Mouse (Mus musculus): ENCODE data around the gene Dpy19l2. TPM values are rescaled to one million over a fixed set of nuclear protein-coding genes. Genes with fewer than 3 reads are reported as not detected.

Dpy19l2 gene
- polyA plus RNA-seq, 1 experiment from 2014 or later = 0.48 TPM

GRCm38 (mm10) chr9:24513290-24514077, 182.6 kb downstream of the Dpy19l2 start:
- DNase-seq (ENCODE audit: low spot score) (no peak), ATAC-seq (ENCODE audit: low FRiP score) (no peak)
- H3K27me3 ChIP-seq (ENCODE audit: control insufficient read depth, insufficient read depth, low read length) = no peaks in the 10 kb centered on the region
- no peak overlapping the region for H3K4me3 ChIP-seq (replicated peaks; ENCODE audit: low read length)
- no peaks in the 10 kb centered on the region for H3K9me3 ChIP-seq (ENCODE audit: control insufficient read depth, low read length)
- H3K27ac ChIP-seq = no peak overlapping the region
- WGBS = 69% methylated on average over 9 of the region's 9 CpGs
- no peak overlapping the region for H3K9ac ChIP-seq
- H3K36me3 ChIP-seq (replicated peaks; ENCODE audit: control insufficient read depth, insufficient read depth) = no peaks in the 10 kb centered on the region
- no peaks in the 10 kb centered on the region for H3K4me1 ChIP-seq (replicated peaks; ENCODE audit: control insufficient read depth, insufficient read depth, low read length)
- no peak overlapping the region for H3K4me2 ChIP-seq (replicated peaks)

GRCm38 (mm10) chr9:24512121-24512539, 184.0 kb downstream of the Dpy19l2 start:
- Histone ChIP-seq H3K4me3 (replicated peaks; ENCODE audit: low read length) (no peak overlapping the region), H3K36me3 (replicated peaks; ENCODE audit: control insufficient read depth, insufficient read depth) (no peaks in the 10 kb centered on the region), H3K27me3 (ENCODE audit: control insufficient read depth, insufficient read depth, low read length) (no peaks in the 10 kb centered on the region), H3K9ac (no peak overlapping the region), H3K4me1 (replicated peaks; ENCODE audit: control insufficient read depth, insufficient read depth, low read length) (no peaks in the 10 kb centered on the region), H3K9me3 (ENCODE audit: control insufficient read depth, low read length) (no peaks in the 10 kb centered on the region), H3K27ac (no peak overlapping the region), H3K4me2 (replicated peaks) (no peak overlapping the region)
- WGBS = 96% methylated on average over 5 of the region's 5 CpGs
- no peak for ATAC-seq (ENCODE audit: low FRiP score)
- DNase-seq (ENCODE audit: low spot score) = no peak

DNA sequence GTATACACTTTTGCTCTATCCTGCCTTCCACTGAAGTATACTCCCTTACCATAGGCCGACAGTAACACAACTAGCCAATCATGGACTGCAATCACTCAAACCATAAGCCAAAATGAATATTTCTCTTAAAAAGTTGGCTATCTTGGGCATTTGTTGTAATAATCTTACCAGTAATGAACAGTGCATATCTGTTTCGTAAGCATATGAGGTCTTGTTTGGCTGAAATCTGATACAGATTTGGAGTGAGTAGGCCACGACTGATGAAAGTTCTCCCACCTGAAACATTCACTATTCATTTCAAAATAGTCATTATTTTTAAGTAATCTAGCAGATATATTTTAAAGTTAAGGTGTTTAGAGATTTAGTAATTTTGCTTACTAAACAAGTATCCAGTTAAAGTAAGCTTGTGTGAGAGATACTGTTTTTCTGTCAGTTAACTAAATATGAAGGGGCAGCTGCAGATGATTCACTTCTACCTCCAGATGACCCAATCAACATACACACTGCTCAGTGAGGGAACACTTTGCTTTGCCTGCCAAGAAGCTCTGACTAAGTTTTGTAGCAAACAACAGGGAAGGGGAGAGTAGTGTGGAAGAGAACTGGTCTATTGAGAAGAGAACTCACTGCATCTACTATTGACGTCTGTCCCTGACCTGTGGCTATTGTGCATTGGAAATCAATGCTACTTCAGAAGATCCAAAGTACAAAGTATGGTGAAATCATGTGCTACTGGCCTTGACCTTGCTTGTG, 184.5 kb downstream of the Dpy19l2 start:
- Histone ChIP-seq H3K9ac (no peak overlapping the region), H3K4me2 (replicated peaks) (no peak overlapping the region), H3K36me3 (replicated peaks; ENCODE audit: control insufficient read depth, insufficient read depth) (no peaks in the 10 kb centered on the region), H3K27me3 (ENCODE audit: control insufficient read depth, insufficient read depth, low read length) (no peaks in the 10 kb centered on the region), H3K4me3 (replicated peaks; ENCODE audit: low read length) (no peak overlapping the region), H3K4me1 (replicated peaks; ENCODE audit: control insufficient read depth, insufficient read depth, low read length) (no peaks in the 10 kb centered on the region), H3K27ac (no peak overlapping the region), H3K9me3 (ENCODE audit: control insufficient read depth, low read length) (no peaks in the 10 kb centered on the region)
- WGBS = 93% methylated on average over 4 of the region's 4 CpGs
- ATAC-seq (ENCODE audit: low FRiP score) (no peak), DNase-seq (ENCODE audit: low spot score) (no peak)

- Histone ChIP-seq H3K27ac (no peak overlapping the region), H3K27me3 (ENCODE audit: control insufficient read depth, insufficient read depth, low read length) (no peaks in the 10 kb centered on the region), H3K4me1 (replicated peaks; ENCODE audit: control insufficient read depth, insufficient read depth, low read length) (no peaks in the 10 kb centered on the region), H3K4me2 (replicated peaks) (no peak overlapping the region), H3K9me3 (ENCODE audit: control insufficient read depth, low read length) (no peaks in the 10 kb centered on the region), H3K36me3 (replicated peaks; ENCODE audit: control insufficient read depth, insufficient read depth) (no peaks in the 10 kb centered on the region), H3K4me3 (replicated peaks; ENCODE audit: low read length) (no peak overlapping the region), H3K9ac (no peak overlapping the region)
- DNase-seq (ENCODE audit: low spot score) = no peak
- WGBS = 90% methylated on average over 4 of the region's 4 CpGs
- ATAC-seq (ENCODE audit: low FRiP score) = no peak
Observed at GRCm38 (mm10) chr9:24508880-24509279, 187.2 kb downstream of the Dpy19l2 start.

Other genes starting within 250 kb of the Dpy19l2 start
- gene Dpy19l1, start 193.2 kb downstream of the Dpy19l2 start, polyA plus RNA-seq (2014; fragmentation: Nextera tagmentation; extraction: Ambion mirVana) = 10.8 and 11.3 TPM in 2 replicates
- gene Cypt4, start 71.1 kb downstream of the Dpy19l2 start, polyA plus RNA-seq (2014; fragmentation: Nextera tagmentation; extraction: Ambion mirVana) = not detected in 2 replicates
- 0.74 and 1.8 TPM in 2 replicates for gene Tbx20, start 78.0 kb upstream of the Dpy19l2 start, polyA plus RNA-seq (2014; fragmentation: Nextera tagmentation; extraction: Ambion mirVana)